Mouse (Mus musculus) cerebellum, adult 2 months (tissue): ENCODE measurements at regions not wholly inside any gene's neighbourhood (a gene's known extent, or its start where the extent isn't known, plus 50 kb on each side); places are given as distances from the start of the nearest gene placed in this dataset.

ENCODE experiments used
- CTCF ChIP-seq: fragments of 200-500 bp; IDR thresholded peaks from 2 replicates; pipeline ENCODE4 v1.5.1; 2011; ENCODE audit warnings: low read depth, mild to moderate bottlenecking, control low read depth, low read length, moderate library complexity, borderline replicate concordance; ENCODE audit not compliant: insufficient read depth
- POLR2A ChIP-seq: fragments of 200-500 bp; IDR thresholded peaks from 2 replicates; pipeline ENCODE4 v1.6.1; 2011; ENCODE audit warnings: low read length, control low read depth, borderline replicate concordance; ENCODE audit not compliant: insufficient read depth

DNA sequence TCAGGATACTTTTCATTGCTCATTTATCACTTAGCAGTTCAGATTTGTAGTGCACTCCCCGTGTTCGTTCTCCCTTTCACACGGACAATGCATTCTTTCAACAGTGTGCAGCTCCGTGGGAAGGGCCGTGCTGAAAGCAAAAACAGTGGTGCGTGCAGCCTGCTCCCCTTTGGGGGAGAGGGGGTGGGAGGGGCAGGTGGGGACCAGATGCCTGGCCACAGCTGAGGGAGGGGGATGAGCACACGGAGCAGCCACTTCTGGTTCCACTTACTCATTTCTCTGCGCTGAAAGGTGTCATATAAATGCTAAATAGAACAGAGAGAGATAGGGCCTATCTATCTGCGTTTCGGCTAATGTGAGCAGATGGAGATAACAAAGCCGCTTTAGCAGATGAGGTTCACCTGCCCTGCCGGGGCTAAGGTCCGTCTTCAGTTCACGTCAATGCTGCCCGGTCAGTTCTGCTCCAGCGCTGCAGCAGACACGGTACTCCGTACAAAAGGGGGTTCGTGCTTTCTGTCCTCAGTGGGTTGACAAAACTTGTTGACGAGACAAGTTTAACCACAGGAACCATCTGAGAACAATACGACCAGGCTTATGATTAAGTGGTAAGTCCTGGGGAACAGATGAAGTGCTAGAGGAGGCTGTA is 245.9 kb downstream of the Gm10260 start:
- TF ChIP-seq POLR2A (no peak), CTCF (no peak)
